Mouse (Mus musculus) monocyte, adult 5-6 weeks (primary cell): ENCODE measurements around the gene Olfr1099. TPM values are rescaled to one million over a fixed set of nuclear protein-coding genes. Genes with fewer than 3 reads are reported as not detected.

Experiments
- ATAC-seq: fragments of 153-309, 156-312 bp; replicated peaks from 2 replicates; pipeline ENCODE4 v1.8.0; 2017; ENCODE audit warnings: mild to moderate bottlenecking; ENCODE audit not compliant: low TSS enrichment, insufficient number of reproducible peaks, severe bottlenecking, poor library complexity, low FRiP score
- total RNA-seq: library from RNA; stranded (forward); fragments of 200-1000, 200-491, 200-594 nt; gene quantifications from 3 replicates; pipeline ENCODE4 v1.2.3, GENCODE M21; 2017

The Olfr1099 gene
- total RNA-seq = not detected in 3 replicates

DNA sequence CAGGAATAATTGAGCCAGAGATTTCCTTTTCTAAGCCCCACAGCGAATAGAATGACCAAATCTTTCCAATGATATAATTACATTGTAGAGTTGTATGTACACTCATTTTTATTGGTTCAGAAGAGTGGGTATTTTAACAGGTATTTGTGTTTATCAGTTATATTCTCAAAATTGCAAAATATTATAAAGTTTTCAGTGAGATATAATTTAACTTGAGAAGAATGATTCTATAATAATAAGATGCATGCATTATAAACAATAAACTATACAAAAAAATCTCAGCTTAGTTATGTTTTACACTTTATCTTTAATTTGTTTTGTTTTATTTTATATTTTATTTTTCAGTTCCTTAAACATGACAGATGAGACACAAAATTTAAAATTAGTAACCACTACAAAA is at the start of gene Olfr1099:
Olfr1099 (minus strand) TSS at position 101 of the 400 bp plus-strand sequence.
- no peak for ATAC-seq

DNA sequence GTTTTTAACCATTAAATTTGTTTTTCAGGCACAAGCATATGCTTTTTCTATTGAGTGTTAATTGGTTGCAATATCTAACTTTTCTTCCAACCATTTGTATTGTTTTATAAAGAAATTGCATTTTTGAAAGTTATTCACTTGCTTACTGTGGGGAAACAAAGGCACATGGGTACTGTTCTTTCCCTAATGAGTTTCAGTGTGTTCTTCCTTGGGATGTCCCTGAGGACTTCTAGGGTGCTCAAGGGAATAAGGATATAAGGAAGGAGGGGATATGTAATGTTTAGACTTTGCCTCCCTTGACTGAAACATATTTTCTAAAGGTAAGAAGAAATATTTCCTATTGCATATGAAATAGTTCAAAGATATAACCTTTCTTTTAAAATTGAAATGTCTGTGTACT is 37.6 kb upstream of the Olfr1099 start, which contains the start of gene Olfr1102:
Olfr1102 (plus strand) TSS at position 301 of the 400 bp plus-strand sequence.
- ATAC-seq = no peak

DNA sequence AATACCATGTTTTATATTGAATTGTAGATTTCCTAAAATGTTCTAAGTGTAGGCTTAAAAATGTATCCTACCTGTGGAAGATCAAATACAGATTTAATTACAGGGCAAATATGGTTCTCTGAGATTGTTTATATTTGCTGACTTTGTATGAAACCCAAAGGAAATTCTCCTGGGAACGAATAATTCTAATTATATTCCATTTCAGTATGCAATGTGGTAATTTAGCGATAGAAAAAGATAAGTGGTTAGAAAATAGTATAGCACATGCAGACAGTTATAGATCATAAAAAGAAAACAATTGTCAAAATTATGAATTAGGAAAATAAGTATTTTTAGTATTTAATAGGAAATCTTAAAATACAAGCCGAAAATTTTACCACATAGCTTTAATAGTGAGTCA is 30.6 kb upstream of the Olfr1099 start, which contains the start of gene Olfr1101:
Olfr1101 (minus strand) TSS at position 101 of the 400 bp plus-strand sequence.
- ATAC-seq = no peak

DNA sequence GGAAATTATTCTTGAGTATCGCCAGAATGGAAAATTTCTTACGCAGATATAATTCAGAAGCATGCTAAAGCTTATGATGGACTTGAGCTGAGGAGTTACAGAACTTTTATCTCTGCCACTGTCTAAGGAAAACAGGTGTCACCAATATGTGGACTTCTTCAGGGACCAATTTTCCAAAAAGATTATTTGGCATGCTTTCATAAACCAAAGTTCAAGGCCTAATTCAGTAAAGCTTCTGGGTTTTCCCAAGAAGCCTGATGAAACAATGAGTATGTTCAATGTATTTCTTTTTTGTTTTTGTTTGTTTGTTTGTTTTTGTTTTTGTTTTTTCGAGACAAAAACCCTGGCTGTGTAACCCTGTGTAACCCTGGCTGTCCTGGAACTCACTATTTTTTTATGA is 19.4 kb upstream of the Olfr1099 start, which contains the start of gene Olfr1100:
Olfr1100 (minus strand) TSS at position 101 of the 400 bp plus-strand sequence.
- no peak for ATAC-seq

DNA sequence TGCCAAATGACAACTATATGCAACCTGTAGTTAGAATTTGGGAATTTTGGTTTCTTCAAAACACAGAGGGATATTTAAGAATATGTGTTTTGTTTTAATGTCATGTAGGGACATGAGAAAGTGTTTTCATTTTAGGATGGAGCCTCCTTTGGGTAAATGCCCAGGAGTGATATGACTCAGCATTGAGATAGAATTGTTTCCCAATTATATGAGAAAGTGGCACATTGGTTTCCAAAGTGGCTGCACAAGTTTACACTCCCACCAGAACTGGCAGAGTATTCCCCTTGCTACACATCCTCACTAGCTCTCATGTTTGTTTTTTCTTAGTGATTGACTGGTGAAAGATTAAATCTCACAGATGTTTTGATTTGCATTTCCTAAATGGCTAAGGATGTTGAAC is 33.9 kb downstream of the Olfr1099 start:
- no peak for ATAC-seq

DNA sequence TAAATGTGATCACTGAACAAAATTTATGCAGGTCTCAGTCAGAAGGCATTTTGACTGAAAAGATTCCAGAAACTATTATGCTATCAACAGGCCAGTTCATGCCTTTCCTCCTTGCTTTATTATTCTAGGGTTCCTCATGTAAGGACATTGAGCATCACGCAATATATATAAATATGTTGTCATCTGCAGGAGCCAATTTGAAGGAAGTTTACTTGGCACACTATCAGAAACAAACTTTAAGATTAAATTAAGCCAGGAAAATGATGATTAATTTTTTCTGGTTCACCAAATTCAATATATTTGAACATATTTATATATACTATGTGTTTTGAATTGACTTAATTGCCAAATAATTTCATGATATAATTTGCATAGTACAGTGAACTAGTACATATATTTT is 36.0 kb downstream of the Olfr1099 start, which contains the start of gene Olfr1098:
Olfr1098 (minus strand) TSS at position 101 of the 400 bp plus-strand sequence.
- ATAC-seq = no peak

DNA sequence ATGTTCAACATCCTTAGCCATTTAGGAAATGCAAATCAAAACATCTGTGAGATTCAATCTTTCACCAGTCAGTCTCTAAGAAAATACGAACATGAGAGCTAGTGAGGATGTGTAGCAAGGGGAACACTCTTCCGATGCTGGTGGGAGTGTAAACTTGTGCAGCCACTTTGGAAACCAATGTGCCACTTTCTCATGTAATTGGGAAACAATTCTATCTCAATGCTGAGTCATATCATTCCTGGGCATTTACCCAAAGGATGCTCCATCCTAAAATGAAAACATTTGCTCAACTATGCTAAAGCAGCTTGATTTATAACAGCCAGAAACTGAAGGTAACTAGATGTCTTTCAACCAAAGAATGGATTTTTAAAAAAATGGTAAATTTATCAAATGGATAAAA is 54.8 kb downstream of the Olfr1099 start:
- no peak for ATAC-seq

Other genes with a start within 250 kb of the Olfr1099 start
- not detected in 3 replicates for gene Olfr1089, start 227.0 kb downstream of the Olfr1099 start, total RNA-seq
- gene Olfr1090, start 201.7 kb downstream of the Olfr1099 start, total RNA-seq = not detected in 3 replicates
- not detected in 3 replicates for gene Olfr1093, start 178.2 kb downstream of the Olfr1099 start, total RNA-seq
- not detected in 3 replicates for gene Olfr141, start 150.7 kb downstream of the Olfr1099 start, total RNA-seq
- not detected in 3 replicates for gene Olfr1094, start 136.0 kb downstream of the Olfr1099 start, total RNA-seq
- not detected in 3 replicates for gene Olfr1095, start 109.0 kb downstream of the Olfr1099 start, total RNA-seq
- not detected in 3 replicates for gene Gm13723, start 85.9 kb downstream of the Olfr1099 start, total RNA-seq
- not detected in 3 replicates for gene Olfr1097, start 68.5 kb downstream of the Olfr1099 start, total RNA-seq
- gene Olfr1098, start 36.1 kb downstream of the Olfr1099 start, total RNA-seq = not detected in 3 replicates
- not detected in 3 replicates for gene Olfr1100, start 19.3 kb upstream of the Olfr1099 start, total RNA-seq
- not detected in 3 replicates for gene Olfr1101, start 30.5 kb upstream of the Olfr1099 start, total RNA-seq
- not detected in 3 replicates for gene Olfr1102, start 37.7 kb upstream of the Olfr1099 start, total RNA-seq
- not detected in 3 replicates for gene Olfr1104, start 66.4 kb upstream of the Olfr1099 start, total RNA-seq
- gene Olfr1105, start 75.8 kb upstream of the Olfr1099 start, total RNA-seq = not detected in 3 replicates
- gene Olfr1106, start 91.6 kb upstream of the Olfr1099 start, total RNA-seq = not detected in 3 replicates
- gene Olfr1107, start 115.1 kb upstream of the Olfr1099 start, total RNA-seq = not detected in 3 replicates
- gene Olfr1109, start 135.3 kb upstream of the Olfr1099 start, total RNA-seq = not detected in 3 replicates
- not detected in 3 replicates for gene Olfr259, start 153.9 kb upstream of the Olfr1099 start, total RNA-seq
- gene Olfr1110, start 179.6 kb upstream of the Olfr1099 start, total RNA-seq = not detected in 3 replicates
- gene Olfr1111, start 191.9 kb upstream of the Olfr1099 start, total RNA-seq = not detected in 3 replicates
- gene Olfr1112, start 227.1 kb upstream of the Olfr1099 start, total RNA-seq = not detected in 3 replicates
- gene Olfr1113, start 248.3 kb upstream of the Olfr1099 start, total RNA-seq = not detected in 3 replicates